Mouse (Mus musculus): ENCODE data around the gene Wdr91. TPM values are rescaled to one million over a fixed set of nuclear protein-coding genes. Genes with fewer than 3 reads are reported as not detected.

The Wdr91 gene
- total RNA-seq (2021) = 10 to 100 TPM; 18.3 to 20.7 TPM

GRCm38 (mm10) chr6:34910371-34911219, at the start of gene Wdr91:
Gene Wdr91 (minus strand): TSS chr6:34910876.
- peak; percentile 96 to 97 for DNase-seq
- intact Hi-C loops (cut with DNase I) = loop anchor here (5.0 kb wide), 1 partner anchor 128 kb away; the partner anchor contains the start of gene Agbl3

- DNase-seq = no peak
- intact Hi-C loops (cut with DNase I) = no loop called here
These were observed 48.5 kb upstream of the Wdr91 start for GRCm38 (mm10) chr6:34959131-34959530.

DNA sequence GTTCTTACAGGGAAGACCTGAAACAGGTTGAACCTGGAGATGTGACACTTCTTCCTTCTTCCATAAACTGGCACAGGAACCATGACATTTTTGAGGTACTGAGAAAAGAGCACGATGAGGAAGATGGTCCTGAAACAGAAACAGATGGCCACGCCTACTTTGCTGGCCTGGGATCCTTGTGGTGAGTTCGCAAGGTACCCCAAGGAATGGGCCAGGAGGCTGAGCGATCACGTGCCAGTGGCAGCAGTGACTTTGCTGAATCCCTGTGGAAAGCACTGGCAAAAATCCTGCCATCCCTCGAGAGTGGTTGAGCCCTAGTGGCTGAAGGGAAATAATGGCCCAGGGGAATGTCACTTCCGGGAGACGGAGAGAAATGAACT, 45.2 kb upstream of the Wdr91 start:
- no peak for DNase-seq

GRCm38 (mm10) chr6:34954926-34955861, 44.5 kb upstream of the Wdr91 start:
- intact Hi-C loops (cut with DNase I) = no loop called here
- peak in 1 of 2 experiments; percentile 21 for DNase-seq

More for the DNA sequence above, 45.2 kb upstream of the Wdr91 start:
- intact Hi-C loops (cut with DNase I) = no loop called here

DNA sequence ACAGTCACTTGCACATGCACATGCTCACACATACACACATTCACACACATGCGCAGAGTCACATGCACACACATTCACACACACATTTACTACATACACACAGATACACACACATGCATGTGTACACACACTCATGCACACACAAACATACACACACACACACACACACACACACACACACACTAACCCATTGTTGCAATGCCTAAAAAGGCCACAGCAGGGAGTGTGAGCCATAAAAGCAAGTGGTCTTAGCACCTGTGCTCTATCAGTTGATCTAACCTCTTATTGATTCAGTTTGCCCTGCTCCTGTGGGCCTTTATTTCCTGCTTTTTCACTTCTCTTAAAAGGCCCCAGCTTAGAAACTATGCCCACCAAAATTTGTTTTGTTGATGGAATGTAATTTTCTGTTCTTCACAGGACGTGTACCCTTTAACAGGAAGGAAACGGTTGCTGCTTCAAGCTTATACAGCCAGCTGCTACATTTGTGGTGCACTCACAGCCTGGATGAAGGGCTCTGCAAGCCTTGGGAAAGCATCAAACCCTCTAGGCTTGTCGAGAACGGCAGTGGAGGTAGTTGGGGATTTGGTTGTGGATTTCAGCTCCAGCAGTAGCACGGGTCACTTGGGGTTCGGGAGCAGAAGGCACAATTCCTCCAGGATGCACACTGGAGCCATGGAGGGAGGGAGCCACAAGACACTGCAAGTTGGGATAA, 41.4 kb upstream of the Wdr91 start:
- DNase-seq = no peak
- intact Hi-C loops (cut with DNase I) = no loop called here

DNA sequence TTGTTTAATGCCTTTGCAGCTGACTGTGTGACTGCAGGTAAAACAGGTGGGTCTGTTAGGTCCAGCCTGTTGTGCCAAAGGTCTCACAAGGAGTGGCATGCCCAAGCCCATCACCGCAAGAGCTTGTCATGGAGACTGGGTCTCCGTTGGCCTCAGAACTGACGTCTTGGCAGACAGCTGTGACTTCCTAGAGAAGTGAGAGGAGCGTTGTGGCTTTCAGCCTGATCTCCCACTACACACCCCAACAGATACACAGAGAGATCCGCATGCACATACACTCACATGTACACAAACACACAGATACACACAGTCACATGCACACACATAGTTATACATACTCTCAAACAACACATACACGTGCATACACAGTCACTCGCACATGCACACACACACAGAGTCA, 40.8 kb upstream of the Wdr91 start:
- no peak for DNase-seq
- intact Hi-C loops (cut with DNase I) = no loop called here

DNA sequence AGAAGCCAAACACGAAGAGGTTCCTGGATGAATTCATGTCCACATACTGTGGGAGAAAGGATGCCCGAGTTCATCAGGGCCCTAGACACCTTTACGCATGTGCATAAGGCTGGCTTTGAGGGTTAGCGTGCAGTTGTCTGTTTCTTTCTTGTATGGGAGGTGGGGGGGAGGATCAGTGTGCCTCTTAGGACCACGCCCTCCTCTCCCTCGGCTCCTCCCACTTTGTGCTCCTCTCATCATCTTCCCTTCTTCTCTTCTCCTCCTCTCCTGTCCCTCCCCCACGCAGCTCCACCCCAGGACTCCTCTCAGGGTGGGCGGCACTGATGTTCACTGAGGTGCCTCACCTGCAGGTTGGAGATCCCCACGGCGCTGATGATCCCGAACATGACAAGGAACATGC, 37.8 kb upstream of the Wdr91 start:
- intact Hi-C loops (cut with DNase I) = no loop called here
- no peak for DNase-seq

GRCm38 (mm10) chr6:34946486-34947079, 35.9 kb upstream of the Wdr91 start:
- DNase-seq = no peak
- intact Hi-C loops (cut with DNase I) = no loop called here

GRCm38 (mm10) chr6:34943499-34943898, 32.8 kb upstream of the Wdr91 start:
- intact Hi-C loops (cut with DNase I) = no loop called here

GRCm38 (mm10) chr6:34942446-34942845, 31.8 kb upstream of the Wdr91 start:
- DNase-seq = no peak
- intact Hi-C loops (cut with DNase I) = no loop called here

More at GRCm38 (mm10) chr6:34943499-34943898, 32.8 kb upstream of the Wdr91 start:
- no peak for DNase-seq

- intact Hi-C loops (cut with DNase I) = no loop called here
- DNase-seq = no peak
These were observed 30.8 kb upstream of the Wdr91 start for GRCm38 (mm10) chr6:34941496-34941895.

DNA sequence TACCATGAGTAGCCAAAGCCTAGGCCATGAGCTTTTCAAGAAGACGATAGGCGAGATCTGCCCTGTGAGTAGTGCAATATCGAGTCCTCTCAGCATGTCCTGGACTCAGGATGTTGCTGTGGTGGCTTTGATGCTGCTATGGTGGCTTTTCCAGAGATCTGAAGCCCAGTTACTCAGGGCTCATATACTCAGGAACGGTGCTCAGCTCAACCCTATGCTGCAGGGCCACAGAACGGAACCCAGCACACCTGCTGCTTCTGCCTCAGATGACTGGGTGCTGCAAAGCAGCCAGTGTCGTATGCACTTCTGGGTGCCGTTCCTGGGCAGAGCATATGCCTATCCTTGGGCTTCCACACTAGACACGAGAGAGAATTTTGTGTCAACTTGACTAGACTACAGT, 28.8 kb upstream of the Wdr91 start:
- no peak for DNase-seq
- intact Hi-C loops (cut with DNase I) = no loop called here

GRCm38 (mm10) chr6:34938929-34939325, 28.3 kb upstream of the Wdr91 start:
- intact Hi-C loops (cut with DNase I) = no loop called here
- DNase-seq = no peak

DNA sequence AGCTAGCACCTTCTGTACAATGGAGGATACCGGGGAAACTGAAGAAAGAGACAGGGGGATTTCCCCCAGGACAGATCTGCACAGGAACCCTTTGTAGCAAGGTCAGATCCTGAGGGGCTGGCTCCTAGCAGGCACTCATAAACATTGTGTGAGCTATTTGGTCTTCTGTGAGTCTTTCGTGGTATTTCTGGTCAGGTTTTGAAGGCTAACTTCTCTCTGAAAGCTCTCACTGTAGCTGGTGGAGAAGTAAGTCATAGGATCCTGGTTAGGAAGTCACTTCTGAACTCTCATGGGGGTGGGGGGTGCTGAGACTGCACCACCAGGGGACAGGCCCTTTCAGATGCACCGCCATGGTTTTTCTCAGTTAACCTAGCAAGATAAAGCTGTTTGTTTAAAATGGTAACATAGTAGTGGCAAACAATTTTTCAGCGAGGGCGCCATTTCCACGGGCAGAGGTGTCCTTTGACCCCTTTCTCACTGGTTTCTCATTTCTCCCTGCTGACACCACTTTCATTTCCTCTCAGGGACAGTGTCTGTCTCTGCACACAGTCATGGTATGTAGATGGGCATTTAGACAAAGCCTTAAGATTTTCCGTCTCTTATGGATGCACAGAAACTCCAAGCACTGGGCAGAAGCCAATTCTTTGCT, 27.7 kb upstream of the Wdr91 start:
- intact Hi-C loops (cut with DNase I) = no loop called here
- no peak for DNase-seq

DNA sequence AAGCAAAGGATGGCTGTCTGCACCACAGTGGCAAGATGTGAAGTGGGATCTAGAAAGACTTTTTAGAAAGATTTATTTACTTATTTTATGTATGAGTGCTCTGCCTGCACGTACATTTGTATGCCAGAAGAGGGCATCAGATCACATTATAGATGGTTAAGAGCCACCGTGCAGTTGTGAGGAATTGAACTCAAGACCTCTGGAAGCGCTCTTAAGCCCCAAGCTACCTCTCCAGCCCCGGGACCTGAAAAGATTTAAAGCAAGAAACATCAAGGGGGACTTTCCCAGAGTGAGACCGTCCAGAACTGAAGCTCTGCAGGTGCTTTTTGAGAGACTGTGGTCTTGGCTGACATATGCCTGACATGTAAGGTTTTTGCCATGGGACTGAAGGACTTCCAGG, 26.1 kb upstream of the Wdr91 start:
- intact Hi-C loops (cut with DNase I) = loop anchor here (2.0 kb wide), 1 partner anchor 58 kb away; no protein-coding TSS in a partner anchor
- no peak for DNase-seq

- DNase-seq = no peak
- intact Hi-C loops (cut with DNase I) = no loop called here
These were observed 22.0 kb upstream of the Wdr91 start for GRCm38 (mm10) chr6:34932633-34933032.

DNA sequence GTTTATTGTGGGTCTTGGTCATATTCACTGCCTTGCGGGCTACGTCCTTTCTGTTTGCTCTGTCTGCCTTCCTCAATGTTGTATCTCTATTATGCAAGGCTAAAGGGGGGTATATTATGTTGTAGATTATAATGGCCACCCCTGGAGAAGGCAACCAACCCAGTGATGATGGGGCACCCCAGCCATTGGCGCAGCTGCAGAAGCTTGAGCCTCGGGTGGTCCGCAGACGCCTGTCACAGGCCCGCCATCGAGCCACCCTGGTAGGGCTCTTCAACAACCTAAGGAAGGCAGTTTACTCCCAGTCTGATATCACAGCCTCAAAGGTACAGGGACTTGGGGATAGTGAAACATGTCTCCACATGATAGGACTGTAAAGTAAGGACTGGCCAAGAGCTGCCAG, 16.9 kb upstream of the Wdr91 start:
- intact Hi-C loops (cut with DNase I) = loop anchor here (1.0 to 2.0 kb wide), 3 partner anchors 49 to 417 kb away; partner anchors contain the start of gene Cyren
- no peak for DNase-seq

- intact Hi-C loops (cut with DNase I) = loop anchor here (1.0 to 2.0 kb wide), 3 partner anchors 48 to 417 kb away; partner anchors contain the start of gene Cyren
- peak; percentile 72 to 82 for DNase-seq
These were observed 16.5 kb upstream of the Wdr91 start for GRCm38 (mm10) chr6:34927156-34927555.

GRCm38 (mm10) chr6:34921941-34922340, 11.3 kb upstream of the Wdr91 start:
- intact Hi-C loops (cut with DNase I) = loop anchor here (5.0 kb wide), 1 partner anchor 160 kb away; no protein-coding TSS in a partner anchor
- DNase-seq = peak; percentile 60 to 81

Data from heart, postnatal 10 days (tissue).